Mouse (Mus musculus): ENCODE measurements around the gene Smg7. TPM values are rescaled to one million over a fixed set of nuclear protein-coding genes. Genes with fewer than 3 reads are reported as not detected.

Smg7 gene
- total and polyA plus RNA-seq, 3 experiments: 32.1 to 53.9 (median 52.4) TPM

DNA sequence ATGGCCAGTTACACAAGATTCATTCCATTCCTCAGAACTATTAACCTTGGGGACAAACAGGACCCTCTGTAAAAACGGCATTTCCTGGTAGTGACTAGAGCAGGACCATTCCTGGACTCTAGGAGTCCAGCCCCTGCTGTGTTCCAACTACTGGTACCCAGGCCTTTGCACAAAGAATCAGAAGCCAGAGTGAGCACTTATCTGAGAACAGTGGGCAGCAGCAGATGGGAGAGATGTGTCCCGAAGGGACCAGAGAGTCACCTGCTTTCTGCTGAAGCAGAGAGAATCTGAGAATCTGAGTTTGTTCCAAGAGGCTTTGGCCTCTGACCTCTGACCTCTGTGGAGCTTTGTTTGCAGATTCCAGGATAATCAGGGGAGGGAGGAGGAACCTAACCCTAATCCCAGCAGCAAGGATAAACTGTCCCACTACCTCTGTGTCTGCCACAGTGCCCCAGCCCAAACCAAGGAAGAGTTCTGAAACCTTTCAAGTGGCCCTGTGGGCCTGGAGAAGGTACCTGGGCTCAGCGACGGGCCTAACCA, 114.3 kb downstream of the Smg7 start:
- H3K79me2 ChIP-seq (ENCODE audit: control insufficient read depth, insufficient read depth, low read length, poor library complexity): no peaks in the 10 kb centered on the region
- TF ChIP-seq ETS1 (IDR thresholded peaks at IDR 0.05; ENCODE audit: low read depth, low read length) (no peak), SMC3 (IDR thresholded peaks at IDR 0.05; ENCODE audit: low read depth, low read length) (no peak), ZMIZ1 (IDR thresholded peaks at IDR 0.05; ENCODE audit: low read depth, low read length) (no peak), JUND (IDR thresholded peaks at IDR 0.05; ENCODE audit: low read depth, low read length) (no peak), MXI1 (IDR thresholded peaks at IDR 0.05; ENCODE audit: low read depth, low read length) (no peak), MAX (IDR thresholded peaks at IDR 0.05; ENCODE audit: low read length) (no peak), UBTF (IDR thresholded peaks at IDR 0.05; ENCODE audit: borderline replicate concordance, insufficient read depth, low read depth, low read length) (no peak), ZKSCAN1 (IDR thresholded peaks at IDR 0.05; ENCODE audit: low read depth, low read length) (no peak), MAZ (IDR thresholded peaks at IDR 0.05; ENCODE audit: low read depth, low read length) (no peak), POLR2AphosphoS2 (IDR thresholded peaks at IDR 0.05; ENCODE audit: low read length) (no peak), MYB (IDR thresholded peaks at IDR 0.05; ENCODE audit: low read depth, low read length) (no peak), ZNF384 (IDR thresholded peaks at IDR 0.05; ENCODE audit: low read depth, low read length) (no peak), RAD21 (IDR thresholded peaks at IDR 0.05; ENCODE audit: low read depth, low read length) (no peak)
- 0 out of 4 replicates have a peak, but pooled peaks cover 0 to 2% of the 10 kb centered on the region in 2 experiments for H3K36me3 ChIP-seq (ENCODE audit: control insufficient read depth in 1 of 2, insufficient read depth in 2 of 2, low read length in 2 of 2)
- H3K27ac ChIP-seq (ENCODE audit: control insufficient read depth, low read depth, low read length): no peak overlapping the region
- no peak overlapping the region for H3K4me3 ChIP-seq (ENCODE audit: control insufficient read depth in 1 of 2, insufficient read depth in 1 of 2, low read depth in 2 of 2, low read length in 2 of 2)
- no peaks in the 10 kb centered on the region for H3K9me3 ChIP-seq (replicated peaks; ENCODE audit: insufficient read depth, low read length)
- H3K9ac ChIP-seq (ENCODE audit: control insufficient read depth, low read depth, low read length, poor library complexity, severe bottlenecking): no peak overlapping the region
- DNase-seq (ENCODE audit: low read depth, low spot score): no peak
- no peaks in the 10 kb centered on the region for H3K27me3 ChIP-seq (ENCODE audit: control insufficient read depth in 1 of 2, insufficient read depth in 2 of 2, low read length in 2 of 2)
- peaks cover 0 to 11% of the 10 kb centered on the region in 2 experiments; a peak in 2 of 4 replicates for H3K4me1 ChIP-seq (ENCODE audit: control insufficient read depth in 1 of 2, insufficient read depth in 2 of 2, low read length in 2 of 2)

Other genes with a start within 250 kb of the Smg7 start
- gene Apobec4, start 152.1 kb downstream of the Smg7 start, total RNA-seq (2012; rRNA removed): not detected in 2 replicates
- not detected for gene Apobec4, start 152.1 kb downstream of the Smg7 start, polyA plus RNA-seq (2012; ENCODE audit: insufficient read depth in 1 of 2, insufficient read length in 2 of 2, low read depth in 1 of 2, low replicate concordance in 2 of 2, missing spikeins in 1 of 2)
- 0.12 and 0.36 TPM in 2 replicates for gene Rgl1, start 136.3 kb downstream of the Smg7 start, total RNA-seq (2012; rRNA removed)
- under 1 TPM in 1 of 2 experiments, not detected in 1; 0.39 TPM for gene Rgl1, start 136.3 kb downstream of the Smg7 start, polyA plus RNA-seq (2012; ENCODE audit: insufficient read depth in 1 of 2, insufficient read length in 2 of 2, low read depth in 1 of 2, low replicate concordance in 2 of 2, missing spikeins in 1 of 2)
- 117 and 119 TPM in 2 replicates for gene Arpc5, start 136.1 kb downstream of the Smg7 start, total RNA-seq (2012; rRNA removed)
- 100 to 1,000 TPM in 1 of 2 experiments, not detected in 1; 145 TPM for gene Arpc5, start 136.1 kb downstream of the Smg7 start, polyA plus RNA-seq (2012; ENCODE audit: insufficient read depth in 1 of 2, insufficient read length in 2 of 2, low read depth in 1 of 2, low replicate concordance in 2 of 2, missing spikeins in 1 of 2)
- 35.0 and 41.8 TPM in 2 replicates for gene Ncf2, start 102.5 kb downstream of the Smg7 start, total RNA-seq (2012; rRNA removed)
- gene Ncf2, start 102.5 kb downstream of the Smg7 start, polyA plus RNA-seq (2012; ENCODE audit: insufficient read depth in 1 of 2, insufficient read length in 2 of 2, low read depth in 1 of 2, low replicate concordance in 2 of 2, missing spikeins in 1 of 2): 10 to 100 TPM in 1 of 2 experiments, not detected in 1; 49.2 TPM
- 2.8 and 3.0 TPM in 2 replicates for gene Nmnat2, start 52.3 kb upstream of the Smg7 start, total RNA-seq (2012; rRNA removed)
- gene Nmnat2, start 52.3 kb upstream of the Smg7 start, polyA plus RNA-seq (2012; ENCODE audit: insufficient read depth in 1 of 2, insufficient read length in 2 of 2, low read depth in 1 of 2, low replicate concordance in 2 of 2, missing spikeins in 1 of 2): 1 to 10 TPM in 1 of 2 experiments, not detected in 1; 1.3 TPM

All from MEL (cell line).